Comparison of ENCODE assay signal across 13 mouse cellular contexts in genomic region chr5:116571232-116571861, GRCm38 (mm10). TPM values are rescaled to one million over a fixed set of nuclear protein-coding genes. Genes with fewer than 3 reads are reported as not detected.
DNase-seq lines count a peak whose midpoint lies in the region; ATAC-seq and TF ChIP-seq lines count a peak whose summit lies in the region.
"Had no signal": no experiment of that assay in that cellular context is flagged by ENCODE, and none has a peak within 500 bp of the region (broad histone marks: within the 10 kb centered on the region; RNA-seq: fewer than 3 reads in every experiment).

No protein-coding gene starts in this region.

- peak; percentile 61 to 70 for DNase-seq in cerebellum, adult 2 months
- peak; percentile 80 for DNase-seq in embryo, embryonic 11 days
- no peak for DNase-seq in hindbrain, embryonic 14.5 days (ENCODE audit: low spot score)
- peak; percentile 71 for DNase-seq in neural tube, embryonic 11.5 days (ENCODE audit: low spot score)
- no peak for DNase-seq in urinary bladder, postnatal 4 days (ENCODE audit: low spot score in 2 of 2)
- no peak for DNase-seq in left cerebral cortex, adult 2 months (ENCODE audit: extremely low spot score in 1 of 2, low spot score in 2 of 2)
- DNase-seq: adrenal gland, postnatal 25 days; kidney, postnatal 36 days had no signal

- H3K9ac ChIP-seq in hindbrain, embryonic 14.5 days, result peak overlapping the region; percentile 28; the same call in 1 of the 2 replicates
- H3K9ac ChIP-seq in neural tube, embryonic 11.5 days (ENCODE audit: low read length), result peak overlapping the region; percentile 41

- WGBS in cerebellum, adult 2 months, result 8% methylated on average over 22 of the region's 22 CpGs
- WGBS in hindbrain, embryonic 14.5 days, result 17% methylated on average over 22 of the region's 22 CpGs
- WGBS in neural tube, embryonic 11.5 days, result 8% methylated on average over 22 of the region's 22 CpGs

- H3K27me3 ChIP-seq in cerebellum, adult 2 months (ENCODE audit: control insufficient read depth, insufficient read depth, low read length), result no peaks in the 10 kb centered on the region
- H3K27me3 ChIP-seq in hindbrain, embryonic 14.5 days (ENCODE audit: control insufficient read depth, insufficient read depth, low read length), result no peaks in the 10 kb centered on the region
- no peaks in the 10 kb centered on the region for H3K27me3 ChIP-seq in neural tube, embryonic 11.5 days (ENCODE audit: control insufficient read depth, insufficient read depth, low read length)

- H3K9me3 ChIP-seq in hindbrain, embryonic 14.5 days (ENCODE audit: control insufficient read depth, low read length), result no peaks in the 10 kb centered on the region
- H3K9me3 ChIP-seq in neural tube, embryonic 11.5 days (ENCODE audit: control insufficient read depth, low read length), result no peaks in the 10 kb centered on the region

- peaks cover 57% of the 10 kb centered on the region for H3K4me1 ChIP-seq in cerebellum, adult 2 months (ENCODE audit: control insufficient read depth, insufficient read depth, low read length)
- peaks cover 48% of the 10 kb centered on the region for H3K4me1 ChIP-seq in hindbrain, embryonic 14.5 days (replicated peaks; ENCODE audit: control insufficient read depth, insufficient read depth, low read length)
- peaks cover 28% of the 10 kb centered on the region for H3K4me1 ChIP-seq in neural tube, embryonic 11.5 days (ENCODE audit: control insufficient read depth, insufficient read depth, low read length)

- no peak overlapping the region for H3K4me2 ChIP-seq in hindbrain, embryonic 14.5 days (replicated peaks)
- H3K4me2 ChIP-seq in neural tube, embryonic 11.5 days (ENCODE audit: low read depth), result peak overlapping the region; percentile 22; the same call in 1 of the 2 replicates
- H3K4me2 ChIP-seq: heart, embryonic 11.5 days; liver, embryonic 11.5 days had no signal

- H3K36me3 ChIP-seq in hindbrain, embryonic 14.5 days (replicated peaks; ENCODE audit: control insufficient read depth, insufficient read depth), result no peaks in the 10 kb centered on the region
- H3K36me3 ChIP-seq in neural tube, embryonic 11.5 days (ENCODE audit: control insufficient read depth, insufficient read depth, low read length), result no peaks in the 10 kb centered on the region

- H3K27ac ChIP-seq in cerebellum, adult 2 months (ENCODE audit: insufficient read depth, low read length), result peak overlapping the region; percentile 94
- H3K27ac ChIP-seq in hindbrain, embryonic 14.5 days, result peak overlapping the region; percentile 6; the same call in 1 of the 2 replicates
- H3K27ac ChIP-seq in neural tube, embryonic 11.5 days (ENCODE audit: low read depth, low read length), result peak overlapping the region; percentile 73
- H3K27ac ChIP-seq in left cerebral cortex, adult 2 months, result no peak overlapping the region

- peak overlapping the region; percentile 27 for H3K4me3 ChIP-seq in cerebellum, adult 2 months (replicated peaks; ENCODE audit: insufficient read depth, low read depth, low read length)
- H3K4me3 ChIP-seq in hindbrain, embryonic 14.5 days (replicated peaks; ENCODE audit: low read length), result no peak overlapping the region
- no peak overlapping the region for H3K4me3 ChIP-seq in neural tube, embryonic 11.5 days (ENCODE audit: low read depth, low read length)
- H3K4me3 ChIP-seq in left cerebral cortex, adult 2 months, result no peak overlapping the region

- no peak for TF ChIP-seq CTCF in cerebellum, adult 2 months (IDR thresholded peaks at IDR 0.05; ENCODE audit: borderline replicate concordance, insufficient read depth, low read depth, low read length)
- TF ChIP-seq CTCF in left cerebral cortex, adult 2 months (IDR thresholded peaks at IDR 0.05), result no peak

- TF ChIP-seq POLR2A in cerebellum, adult 2 months (IDR thresholded peaks at IDR 0.05; ENCODE audit: borderline replicate concordance, insufficient read depth, low read length), result no peak

- ATAC-seq in hindbrain, embryonic 14.5 days (ENCODE audit: low FRiP score), result peak; percentile 51; the same call in 1 of the 2 replicates
- peak; percentile 32; the same call in 1 of the 2 replicates for ATAC-seq in neural tube, embryonic 11.5 days (ENCODE audit: insufficient read depth, low FRiP score, low TSS enrichment)
- no peak for ATAC-seq in inflammation-experienced regulatory T-cells, adult 6 months

- intact Hi-C loops in left cerebral cortex, adult 2 months (cut with DNase I), result no loop called here

RNA-seq across cellular contexts. Expression of gene Srrm4, which starts 20.3 kb away (rescaled TPM):
- polyA plus RNA-seq in cerebellum, adult 2 months (2012; rRNA removed), result 29.6 and 30.0 TPM in 2 replicates
- polyA plus RNA-seq in hindbrain, embryonic 14.5 days (2014; fragmentation: Nextera tagmentation; extraction: Ambion mirVana), result 18.0 and 19.2 TPM in 2 replicates
- 18.1 and 20.7 TPM in 2 replicates for polyA plus RNA-seq in neural tube, embryonic 11.5 days (2014; fragmentation: Nextera tagmentation; extraction: Ambion mirVana)
- polyA plus RNA-seq in inflammation-experienced regulatory T-cells, adult 6 months (2017; shearing (Covaris generic)), result not detected
- 10 to 100 TPM; 28.8 to 30.7 TPM for total RNA-seq in left cerebral cortex, adult 2 months (2021)
- total RNA-seq: MEL had no signal
- polyA plus RNA-seq: spleen, adult 2 months had no signal

Comparison
In these comparisons a context has a peak if more than half of its experiments do, and no peak if none do; other contexts are left out.
1. DNase-seq: peak in cerebellum, adult 2 months (2 of 2), embryo, embryonic 11 days (single experiment) and neural tube, embryonic 11.5 days (single experiment); none in hindbrain, embryonic 14.5 days (single experiment), urinary bladder, postnatal 4 days (0 of 2) and left cerebral cortex, adult 2 months (0 of 2).
2. RNA of gene Srrm4, which starts 20.3 kb away (polyA plus RNA-seq): 29.6 to 30.0 TPM in cerebellum, adult 2 months, 18.1 to 20.7 TPM in neural tube, embryonic 11.5 days and 18.0 to 19.2 TPM in hindbrain, embryonic 14.5 days; not detected in inflammation-experienced regulatory T-cells, adult 6 months; every median in the first group is over 10 times any median in the second.